Mouse (Mus musculus) embryo, embryonic 11 days (tissue): ENCODE data around the gene Chrm5.

Experiments used
- DNase-seq: peaks from one replicate; pipeline ENCODE4 v3.0.0-alpha.2; 2015

The Chrm5 gene

GRCm38 (mm10) chr2:112480669-112481068 lies at the start of gene Chrm5:
Gene Chrm5, minus strand, starts transcription at chr2:112480769.
- DNase-seq, result no peak

DNA sequence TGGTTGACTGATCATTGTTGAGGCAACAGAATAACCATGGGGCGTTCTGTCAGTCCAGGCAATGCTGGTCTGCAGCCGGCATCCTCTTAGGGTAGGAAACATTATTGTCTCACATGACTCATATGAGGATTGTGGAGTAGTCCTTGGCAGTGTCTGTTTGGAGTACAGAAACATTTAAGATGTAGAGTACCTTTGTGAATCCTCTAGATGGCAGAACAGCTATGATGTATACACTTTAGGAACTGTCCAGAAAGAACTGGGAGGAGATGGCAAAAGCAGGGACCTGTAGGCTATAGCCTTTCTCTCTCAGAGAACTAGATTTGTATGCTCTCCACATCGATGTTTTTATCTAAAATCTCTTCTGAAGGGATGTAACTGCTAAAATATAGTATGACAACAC lies 46.4 kb upstream of the Chrm5 start:
- no peak for DNase-seq

DNA sequence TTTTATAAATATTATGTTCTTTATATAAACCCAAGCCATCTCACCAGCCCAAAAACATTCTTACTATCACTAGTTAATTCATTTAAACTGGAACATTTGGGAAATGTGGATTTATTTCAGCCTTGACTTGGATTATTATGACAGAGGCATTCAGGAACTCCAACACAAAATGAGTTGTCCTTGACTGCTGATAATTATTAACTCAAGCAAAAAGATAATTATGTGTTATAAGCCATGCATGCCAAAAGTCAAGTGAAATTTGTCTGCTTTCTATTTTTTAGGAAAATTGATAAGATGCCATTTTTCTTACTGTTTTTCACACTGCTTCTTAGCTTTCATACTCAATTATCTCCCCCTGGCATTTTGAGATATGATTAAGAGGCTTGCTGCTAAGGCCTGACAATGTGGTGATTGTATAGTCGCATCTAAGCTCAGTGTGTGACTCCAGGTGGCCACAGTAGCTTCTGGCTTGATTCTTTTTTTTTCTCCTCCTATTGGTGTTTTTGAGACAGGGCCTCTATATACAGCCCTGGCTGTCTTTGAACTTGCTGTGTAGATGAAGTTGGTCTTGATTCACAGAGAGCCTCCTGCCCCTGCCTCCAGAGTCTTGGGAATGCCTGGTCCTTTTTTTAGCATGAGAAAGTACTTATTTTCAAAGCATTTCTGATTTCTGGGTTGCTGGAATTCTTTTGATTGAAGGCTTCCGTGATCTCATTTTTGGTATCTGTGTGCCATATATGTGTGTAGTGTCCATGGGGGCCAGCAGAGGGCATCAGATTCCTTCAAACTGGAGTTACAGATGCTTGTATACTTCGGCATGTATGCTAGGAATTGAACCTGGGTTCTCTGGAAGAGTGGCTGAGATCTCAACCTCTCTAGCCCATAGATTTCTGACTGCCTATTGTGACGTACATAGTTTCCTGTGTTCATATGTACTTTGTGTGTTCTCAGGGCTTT lies 40.2 kb upstream of the Chrm5 start:
- DNase-seq, result no peak

DNA sequence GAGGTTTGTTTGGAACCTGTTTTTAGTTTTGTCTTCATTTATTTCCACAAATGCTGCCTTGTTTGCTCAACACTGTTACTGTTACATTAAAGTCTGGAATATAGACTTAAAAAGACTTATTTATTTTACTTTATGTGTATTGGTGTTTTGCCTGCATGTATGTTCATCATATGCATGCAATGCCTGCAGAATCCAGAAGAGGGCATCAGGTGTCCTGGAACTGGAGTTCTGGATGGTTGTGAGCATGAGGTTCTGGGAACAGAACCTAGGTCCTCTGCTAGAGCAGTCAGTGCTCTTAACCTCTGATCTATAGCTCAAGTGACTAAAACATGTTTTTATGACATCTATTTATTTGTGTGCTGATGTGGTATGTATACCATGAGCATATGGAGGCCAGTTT lies 38.0 kb upstream of the Chrm5 start:
- no peak for DNase-seq

- DNase-seq, result no peak
Measured at GRCm38 (mm10) chr2:112517218-112517617, 36.6 kb upstream of the Chrm5 start.

- no peak for DNase-seq
Measured at GRCm38 (mm10) chr2:112516728-112517127, 36.2 kb upstream of the Chrm5 start.

DNA sequence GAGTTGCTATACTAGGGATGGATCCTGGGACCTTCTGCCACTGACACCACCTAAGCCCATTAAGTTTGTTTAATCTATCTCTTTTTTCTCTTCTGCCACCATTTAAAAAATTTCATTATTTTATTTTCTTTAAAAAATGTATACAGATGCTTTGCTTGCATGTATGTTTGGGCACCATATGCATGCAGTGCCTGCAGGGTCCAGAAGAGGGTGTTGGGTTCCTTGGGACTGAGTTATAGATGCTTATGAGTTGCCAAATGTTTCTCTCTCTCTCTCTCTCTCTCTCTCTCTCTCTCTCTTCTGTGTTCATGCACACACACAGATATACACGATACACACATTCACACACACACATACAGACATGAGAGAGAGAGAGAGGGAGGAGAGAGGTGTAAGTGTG lies 32.5 kb upstream of the Chrm5 start:
- no peak for DNase-seq

- DNase-seq, result no peak
Measured at GRCm38 (mm10) chr2:112510140-112510539, 29.6 kb upstream of the Chrm5 start.

DNA sequence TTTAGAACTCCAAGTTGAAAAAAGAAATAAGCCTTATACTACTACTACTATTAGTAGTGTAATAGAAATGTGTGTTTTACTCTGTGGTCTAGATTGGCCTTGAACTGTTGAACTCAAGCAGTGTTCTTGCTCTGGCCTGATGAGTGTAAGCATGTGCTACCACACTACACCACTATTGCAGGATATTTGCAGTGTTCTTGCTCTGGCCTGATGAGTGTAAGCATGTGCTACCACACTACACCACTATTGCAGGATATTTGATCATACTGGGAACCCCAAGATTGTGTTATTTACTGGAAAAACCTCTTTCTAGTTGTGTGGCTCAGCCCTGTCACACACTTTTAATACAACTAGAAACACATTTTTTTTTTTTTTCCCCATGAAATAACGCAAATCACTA lies 26.9 kb upstream of the Chrm5 start:
- DNase-seq, result no peak

DNA sequence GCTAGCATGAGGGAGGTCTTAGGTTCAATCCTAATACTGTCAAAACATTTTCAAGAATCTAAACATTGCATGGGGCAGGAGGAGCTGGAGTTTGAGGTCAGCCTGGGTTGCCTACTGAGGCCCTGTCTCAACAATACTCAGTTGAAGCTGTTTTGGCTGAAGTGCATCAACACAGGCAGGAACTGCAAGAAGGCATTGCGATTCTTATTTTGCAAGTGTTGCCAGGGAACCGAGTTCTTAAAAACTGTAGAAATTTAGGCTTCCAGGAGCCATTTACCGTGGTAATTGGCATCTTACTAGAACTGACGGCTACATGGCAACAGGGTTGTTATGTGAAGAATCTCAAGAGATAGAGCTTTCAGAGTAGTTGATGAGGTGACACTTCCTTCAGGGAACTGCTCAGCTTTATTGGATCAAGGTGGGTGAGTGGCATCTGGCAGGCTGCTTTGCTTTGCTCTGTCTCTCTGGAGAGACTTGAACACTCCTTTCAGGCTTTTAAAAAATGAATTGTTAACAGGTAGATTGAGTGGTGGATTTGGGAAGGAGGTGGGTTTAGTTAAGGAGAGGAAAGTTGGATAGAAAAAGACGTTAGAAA lies 26.4 kb upstream of the Chrm5 start:
- no peak for DNase-seq

- DNase-seq, result no peak
Measured at GRCm38 (mm10) chr2:112503978-112504377, 23.4 kb upstream of the Chrm5 start.

- DNase-seq, result peak; percentile 86
Measured at GRCm38 (mm10) chr2:112501209-112501608, 20.6 kb upstream of the Chrm5 start.

DNA sequence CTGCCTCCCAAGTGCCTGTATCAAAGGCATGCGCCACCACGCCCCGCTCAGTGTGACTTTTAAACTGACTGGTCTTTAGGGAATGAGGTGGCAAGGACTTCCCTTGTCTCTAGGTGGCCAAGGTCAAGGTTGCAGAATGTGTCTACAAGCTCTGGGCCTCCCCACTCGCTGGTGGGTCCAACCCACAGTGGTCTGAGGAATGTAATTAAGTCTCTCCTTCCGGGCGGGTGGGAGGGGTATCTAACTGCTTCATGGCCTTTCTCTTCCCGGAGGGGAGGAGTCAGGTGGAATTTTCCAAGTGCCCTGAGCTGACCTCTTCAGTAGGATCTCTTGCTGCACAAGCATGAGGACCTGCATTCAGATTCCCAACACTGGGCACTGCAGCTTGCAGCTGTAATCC lies 17.3 kb upstream of the Chrm5 start:
- DNase-seq, result no peak

GRCm38 (mm10) chr2:112493539-112494260 lies 13.1 kb upstream of the Chrm5 start:
- DNase-seq, result peak; percentile 27

- peak; percentile 92 for DNase-seq
Measured at GRCm38 (mm10) chr2:112492856-112493538, 12.4 kb upstream of the Chrm5 start, which contains the start of gene Aven. Gene Aven, plus strand, starts transcription at chr2:112492964.

DNA sequence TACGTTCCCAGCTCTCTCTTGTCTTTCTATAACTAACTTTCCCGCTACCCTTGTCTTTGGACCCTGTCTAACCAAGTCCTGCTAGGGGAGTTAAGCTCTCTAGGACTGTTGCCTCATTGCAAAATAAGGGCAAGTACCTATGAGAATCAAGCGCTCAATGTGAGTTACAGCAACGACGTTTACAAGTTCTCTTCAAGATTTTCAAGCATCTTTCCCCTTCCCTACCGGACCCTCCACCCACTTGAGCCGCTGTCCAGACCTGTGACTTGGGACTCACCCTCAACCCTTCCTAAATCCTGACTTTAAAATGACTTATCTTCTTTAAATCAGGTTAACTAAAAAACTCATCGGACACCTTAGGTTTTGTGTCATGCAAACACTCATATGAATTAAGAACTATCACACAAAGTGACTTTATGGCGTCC lies 11.9 kb upstream of the Chrm5 start:
- peak; percentile 48 for DNase-seq

DNA sequence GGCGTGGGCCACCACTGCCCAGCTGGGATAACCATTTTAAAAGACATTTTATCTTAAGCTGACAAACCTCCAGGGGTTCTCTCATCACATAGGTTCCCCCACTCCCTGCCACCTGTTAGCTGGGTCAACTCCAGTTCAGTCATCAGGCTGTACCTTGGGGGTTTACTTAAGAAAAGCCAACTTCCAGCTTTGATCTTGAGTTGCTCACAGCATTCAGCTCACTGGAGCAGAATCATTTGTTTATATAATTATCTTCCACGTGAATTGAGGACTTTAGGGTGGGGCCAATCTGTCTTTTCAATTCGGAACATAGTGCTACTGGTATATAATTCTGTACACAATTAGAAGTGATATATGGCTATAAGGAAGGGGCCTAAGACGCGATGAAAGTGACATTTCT lies 11.1 kb upstream of the Chrm5 start:
- DNase-seq, result no peak

DNA sequence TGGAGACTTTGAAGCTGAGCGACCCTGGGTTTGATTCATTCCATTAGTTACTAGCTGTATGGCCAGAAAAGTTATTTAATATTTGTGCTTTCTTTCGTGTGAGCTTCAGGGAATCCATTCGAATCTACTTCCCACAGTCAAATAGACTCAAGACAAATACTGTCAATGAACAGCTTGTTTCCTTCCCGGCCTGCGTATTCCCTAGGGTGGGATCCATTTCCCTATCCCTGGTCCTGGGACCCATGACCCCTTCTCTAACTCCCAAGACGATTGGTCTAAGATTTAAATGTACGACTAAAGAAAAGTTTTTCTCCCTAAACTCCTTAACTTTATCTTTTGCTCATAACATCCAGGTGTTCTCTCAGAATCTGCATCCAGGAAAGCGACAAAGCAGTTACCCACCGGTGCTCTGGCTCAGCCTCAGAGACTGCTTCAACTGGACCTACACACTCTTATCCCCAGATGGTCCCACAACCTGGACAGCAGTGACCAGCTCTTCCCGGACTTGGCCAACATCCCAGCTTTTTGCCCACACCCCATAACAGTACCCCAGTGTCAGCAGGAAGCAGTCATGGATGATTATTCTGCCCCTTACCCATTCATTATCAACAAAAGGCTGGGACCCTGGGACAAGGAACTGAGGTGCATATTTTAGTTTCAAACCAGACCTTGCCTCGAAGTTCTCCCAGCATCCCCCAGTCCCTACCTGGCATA lies 10.1 kb upstream of the Chrm5 start:
- DNase-seq, result no peak

- no peak for DNase-seq
Measured at GRCm38 (mm10) chr2:112484886-112485285, 4.3 kb upstream of the Chrm5 start.

DNA sequence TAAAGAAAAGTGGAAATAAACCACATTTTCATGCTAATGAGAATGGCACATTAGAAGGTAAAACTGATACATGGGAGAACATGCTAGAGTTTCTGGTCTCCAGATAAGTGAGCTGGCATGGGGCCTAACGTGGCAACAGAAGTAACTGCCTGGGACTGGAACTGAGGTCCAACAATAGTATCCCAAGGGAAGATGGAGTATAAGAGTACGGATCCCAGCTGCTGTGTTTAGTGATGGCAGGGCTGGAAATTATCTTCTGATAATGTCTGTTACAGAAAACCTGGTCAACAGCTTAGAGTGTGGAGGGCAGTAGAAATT lies 2.7 kb upstream of the Chrm5 start:
- DNase-seq, result no peak

DNA sequence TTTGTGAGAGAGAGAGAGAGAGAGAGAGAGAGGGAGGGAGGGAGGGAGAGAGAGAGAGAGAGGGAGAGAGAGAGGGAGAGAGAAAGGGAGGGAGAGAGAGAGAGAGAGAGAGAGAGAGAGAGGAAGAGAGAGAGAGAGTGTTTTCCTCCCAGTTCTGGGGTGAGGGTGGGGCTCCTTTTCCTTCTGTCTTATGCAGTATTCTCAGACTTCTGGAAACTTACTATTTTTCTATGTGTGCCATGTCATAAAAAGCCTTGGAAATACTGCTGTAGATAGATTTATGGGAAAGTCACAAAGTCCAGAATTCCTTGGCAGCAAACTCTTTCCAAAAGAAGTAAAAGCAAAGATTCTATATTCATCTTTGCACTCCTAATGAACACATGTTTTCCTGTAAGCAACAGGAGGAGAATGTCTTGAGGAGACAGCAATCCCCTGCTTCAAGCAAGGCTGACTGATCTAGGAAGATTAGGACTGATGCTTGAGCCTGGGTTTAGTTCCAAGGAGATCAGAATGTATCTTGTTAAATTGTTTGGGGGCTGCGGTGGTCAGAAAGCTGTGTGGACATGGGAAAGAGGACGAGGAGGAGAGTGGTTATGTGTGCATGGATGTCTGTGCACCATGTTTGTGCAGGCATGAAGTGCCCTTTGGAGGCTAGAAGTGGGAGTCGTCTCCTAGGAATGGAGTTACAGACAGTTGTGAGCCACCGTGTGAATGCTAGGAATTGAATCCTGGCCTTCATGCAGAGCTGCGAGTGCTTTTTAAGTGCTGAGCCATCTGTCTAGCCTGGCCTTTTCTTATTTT lies 2.2 kb upstream of the Chrm5 start:
- no peak for DNase-seq

GRCm38 (mm10) chr2:112481564-112481963 lies 995 bp upstream of the Chrm5 start:
- peak; percentile 73 for DNase-seq
